Mouse (Mus musculus) CH12.LX (cell line): ENCODE data around the gene Rpp14.

Experiments
- CTCF ChIP-seq, 2 experiments: IDR thresholded peaks in 1 of 2; conservative IDR thresholded peaks in 1 of 2; 2 replicates each; pipeline ENCODE4 v1.5.1; 2011 to 2012; ENCODE audit warnings: low read depth in 2 of 2, low read length in 2 of 2, improper control_type of control experiment in 1 of 2, inconsistent platforms in 1 of 2, mild to moderate bottlenecking in 1 of 2, moderate library complexity in 1 of 2
- E2F4 ChIP-seq: IDR thresholded peaks from 2 replicates; pipeline ENCODE4 v1.6.1; 2011; ENCODE audit warnings: low read depth, low read length, improper control_type of control experiment; ENCODE audit not compliant: insufficient replicate concordance
- EP300 ChIP-seq: IDR thresholded peaks from 2 replicates; pipeline ENCODE4 v1.6.1; 2011; ENCODE audit warnings: low read length, improper control_type of control experiment
- MEF2A ChIP-seq: IDR thresholded peaks from 2 replicates; pipeline ENCODE4 v1.6.1; 2014; ENCODE audit warnings: low read depth, mild to moderate bottlenecking, inconsistent platforms, low read length, improper control_type of control experiment, borderline replicate concordance
- PAX5 ChIP-seq: IDR thresholded peaks from 2 replicates; pipeline ENCODE4 v1.6.1; 2012; ENCODE audit warnings: low read length, inconsistent platforms, mixed read lengths
- POLR2A ChIP-seq: IDR thresholded peaks from 2 replicates; pipeline ENCODE4 v1.6.1; 2011; ENCODE audit warnings: low read depth, mild to moderate bottlenecking, improper control_type of control experiment, low read length
- TBP ChIP-seq: conservative IDR thresholded peaks from 2 replicates; pipeline ENCODE4 v1.6.1; 2011; ENCODE audit warnings: low read depth, low read length, improper control_type of control experiment
- TCF12 ChIP-seq: IDR thresholded peaks from 2 replicates; pipeline ENCODE4 v1.6.1; 2014; ENCODE audit warnings: low read depth, mild to moderate bottlenecking, inconsistent platforms, low read length, improper control_type of control experiment
- USF1 ChIP-seq: IDR thresholded peaks from 2 replicates; pipeline ENCODE4 v1.6.1; 2014; ENCODE audit warnings: low read depth, mild to moderate bottlenecking, inconsistent platforms, low read length, improper control_type of control experiment
- ZKSCAN1 ChIP-seq: IDR thresholded peaks from 2 replicates; pipeline ENCODE4 v1.6.1; 2012; ENCODE audit warnings: low read depth, inconsistent platforms, low read length, improper control_type of control experiment, borderline replicate concordance

DNA sequence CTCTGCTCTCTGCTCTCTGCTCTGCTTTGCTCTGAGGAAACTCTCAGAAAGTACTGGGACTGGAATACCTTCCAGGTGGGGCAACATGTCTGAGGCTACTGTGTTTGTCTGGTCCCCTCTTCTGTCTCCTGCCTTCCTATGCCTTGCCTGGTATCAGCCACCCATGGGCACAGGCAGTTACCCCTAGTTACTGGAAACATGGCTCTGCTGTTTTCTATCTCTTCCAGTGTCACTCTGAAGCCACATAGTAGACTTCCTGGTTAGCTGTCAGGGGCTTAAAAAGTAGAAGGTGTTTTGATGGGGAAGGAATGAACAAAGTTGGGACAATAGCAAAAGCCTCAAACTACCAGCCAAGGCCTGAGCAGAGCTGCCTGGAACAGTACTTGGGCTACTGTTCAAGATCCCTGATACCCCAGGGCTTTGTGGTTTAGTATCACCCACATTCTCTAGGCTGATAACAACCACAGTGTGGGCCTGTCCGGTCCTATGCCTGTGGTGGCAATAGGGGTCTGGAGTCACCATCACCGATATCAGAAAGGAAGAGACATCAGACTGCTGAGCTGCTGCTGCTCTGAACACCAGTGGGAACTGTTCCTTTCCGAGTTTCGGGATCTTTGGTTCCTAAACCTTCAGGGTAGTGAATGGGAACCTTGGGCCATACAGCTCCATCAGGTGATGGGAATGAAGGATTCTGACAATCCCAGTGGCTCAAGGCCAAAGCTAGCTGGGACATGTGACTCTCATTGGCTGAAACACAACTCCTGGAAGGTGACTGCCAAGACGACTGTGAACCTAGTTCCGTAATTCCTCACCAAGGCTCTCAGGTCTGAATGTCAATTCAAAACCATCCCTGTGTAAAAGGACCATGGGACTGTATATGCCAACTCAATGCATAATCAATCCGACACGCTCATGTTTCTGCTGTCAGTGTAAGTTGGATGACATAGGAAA is 16.1 kb upstream of the Rpp14 start:
- TF ChIP-seq CTCF (conservative IDR thresholded peaks at IDR 0.05 in 1 of 2, IDR thresholded peaks at IDR 0.05 in 1 of 2; ENCODE audit: low read depth in 2 of 2, low read length in 2 of 2) (no peak), ZKSCAN1 (no peak), EP300 (no peak), TCF12 (no peak), TBP (no peak), PAX5 (no peak), POLR2A (no peak), USF1 (no peak), MEF2A (no peak), E2F4 (no peak)
